In genomic region chrX:47916831-47917230, GRCm38 (mm10) we compare ENCODE assay signal across 16 mouse cellular contexts. TPM values are rescaled to one million over a fixed set of nuclear protein-coding genes. Genes with fewer than 3 reads are reported as not detected.
DNase-seq lines count a peak whose midpoint lies in the region.
"Had no signal": no experiment of that assay in that cellular context is flagged by ENCODE, and none has a peak within 500 bp of the region (broad histone marks: within the 10 kb centered on the region; RNA-seq: fewer than 3 reads in every experiment).

No protein-coding gene starts in this region.

- DNase-seq in adrenal gland, adult 2 months, result peak; percentile 53
- DNase-seq in adrenal gland, postnatal 4 days (ENCODE audit: low spot score in 2 of 2), result no peak
- DNase-seq in gastrocnemius, adult 18-20 months (ENCODE audit: low spot score), result peak; percentile 29
- DNase-seq in gastrocnemius, postnatal 4 days (ENCODE audit: low spot score in 2 of 2), result no peak
- peak; percentile 20 for DNase-seq in 3T3-L1 (ENCODE audit: low read depth, low spot score)
- DNase-seq in brain, adult 2 months (ENCODE audit: low read depth, low spot score), result peak; percentile 33
- no peak for DNase-seq in thymus, adult 18-20 months
- DNase-seq in urinary bladder, postnatal 25 days (ENCODE audit: low spot score), result no peak
- DNase-seq: cerebellum, adult 11 months; cerebellum, adult 9-10 months; cerebellum, postnatal 25 days; gastrocnemius, postnatal 36 days; heart, adult 18-20 months; heart, postnatal 10 days; heart, postnatal 4 days; kidney, adult 8-10 months had no signal

RNA-seq across cellular contexts. Expression of gene Ocrl, which starts 4.6 kb away (rescaled TPM):
- 10 to 100 TPM; 42.7 to 45.6 TPM for total RNA-seq in adrenal gland, adult 2 months (2021)
- polyA plus RNA-seq in adrenal gland, adult 2 months (2012; rRNA removed), result 15.2 and 17.0 TPM in 2 replicates
- 10 to 100 TPM; 68.0 to 74.1 TPM for total RNA-seq in adrenal gland, postnatal 4 days (2021)
- total RNA-seq in gastrocnemius, adult 18-20 months (2021), result 10 to 100 TPM; 11.3 to 12.0 TPM
- 10 to 100 TPM; 13.3 to 15.9 TPM for total RNA-seq in gastrocnemius, postnatal 4 days (2021)

RNA-seq across cellular contexts. Expression of gene Smarca1, which starts 24.1 kb away (rescaled TPM):
- 10 to 100 TPM; 19.2 to 49.3 TPM for total RNA-seq in adrenal gland, adult 2 months (2021)
- 4.6 and 5.6 TPM in 2 replicates for polyA plus RNA-seq in adrenal gland, adult 2 months (2012; rRNA removed)
- 10 to 100 TPM; 47.4 to 61.0 TPM for total RNA-seq in adrenal gland, postnatal 4 days (2021)
- total RNA-seq in gastrocnemius, adult 18-20 months (2021), result 1 to 10 TPM; 3.9 to 4.8 TPM
- total RNA-seq in gastrocnemius, postnatal 4 days (2021), result 10 to 100 TPM in 1 of 2 experiments, 1 to 10 TPM in 1; 7.2 to 10.5 TPM

Comparison
In these comparisons a context has a peak if more than half of its experiments do, and no peak if none do; other contexts are left out.
1. DNase-seq: peak in adrenal gland, adult 2 months (single experiment), gastrocnemius, adult 18-20 months (single experiment), 3T3-L1 (single experiment) and brain, adult 2 months (single experiment); none in adrenal gland, postnatal 4 days (0 of 2), gastrocnemius, postnatal 4 days (0 of 2), thymus, adult 18-20 months (0 of 2) and urinary bladder, postnatal 25 days (single experiment).